Mouse (Mus musculus): ENCODE measurements around the gene Rnpepl1. TPM values are rescaled to one million over a fixed set of nuclear protein-coding genes. Genes with fewer than 3 reads are reported as not detected.

Gene Rnpepl1
- polyA plus RNA-seq, 1 experiment: 30.9 TPM

- Histone ChIP-seq H3K4me1 (ENCODE audit: control insufficient read depth, insufficient read depth, low read length) (no peaks in the 10 kb centered on the region), H3K4me3 (ENCODE audit: insufficient read depth, low read length) (no peak overlapping the region), H3K27ac (ENCODE audit: insufficient read depth, low read length) (no peak overlapping the region)
- TF ChIP-seq POLR2A (IDR thresholded peaks at IDR 0.05; ENCODE audit: low read depth, low read length) (no peak), CTCF (IDR thresholded peaks at IDR 0.05; ENCODE audit: borderline replicate concordance, insufficient read depth, low read length) (no peak)
These were observed 32.4 kb upstream of the Rnpepl1 start for GRCm38 (mm10) chr1:92878066-92878741.

GRCm38 (mm10) chr1:92879266-92879665, 31.3 kb upstream of the Rnpepl1 start:
- Histone ChIP-seq H3K27ac (ENCODE audit: insufficient read depth, low read length) (no peak overlapping the region), H3K4me3 (ENCODE audit: insufficient read depth, low read length) (no peak overlapping the region), H3K4me1 (ENCODE audit: control insufficient read depth, insufficient read depth, low read length) (no peaks in the 10 kb centered on the region)
- TF ChIP-seq POLR2A (IDR thresholded peaks at IDR 0.05; ENCODE audit: low read depth, low read length): no peak
- TF ChIP-seq CTCF (IDR thresholded peaks at IDR 0.05; ENCODE audit: borderline replicate concordance, insufficient read depth, low read length): no peak

- no peaks in the 10 kb centered on the region for H3K4me1 ChIP-seq (ENCODE audit: control insufficient read depth, insufficient read depth, low read length)
- H3K4me3 ChIP-seq (ENCODE audit: insufficient read depth, low read length): no peak overlapping the region
- TF ChIP-seq CTCF (IDR thresholded peaks at IDR 0.05; ENCODE audit: borderline replicate concordance, insufficient read depth, low read length) (no peak), POLR2A (IDR thresholded peaks at IDR 0.05; ENCODE audit: low read depth, low read length) (no peak)
- no peak overlapping the region for H3K27ac ChIP-seq (ENCODE audit: insufficient read depth, low read length)
These were observed 30.5 kb upstream of the Rnpepl1 start for GRCm38 (mm10) chr1:92880101-92880500.

- no peak overlapping the region for H3K4me3 ChIP-seq (ENCODE audit: insufficient read depth, low read length)
- TF ChIP-seq CTCF (IDR thresholded peaks at IDR 0.05; ENCODE audit: borderline replicate concordance, insufficient read depth, low read length): no peak
- TF ChIP-seq POLR2A (IDR thresholded peaks at IDR 0.05; ENCODE audit: low read depth, low read length): no peak
- no peak overlapping the region for H3K27ac ChIP-seq (ENCODE audit: insufficient read depth, low read length)
- no peaks in the 10 kb centered on the region for H3K4me1 ChIP-seq (ENCODE audit: control insufficient read depth, insufficient read depth, low read length)
These were observed 28.6 kb upstream of the Rnpepl1 start for GRCm38 (mm10) chr1:92881982-92882381.

GRCm38 (mm10) chr1:92888901-92889655, 21.5 kb upstream of the Rnpepl1 start:
- Histone ChIP-seq H3K27ac (ENCODE audit: insufficient read depth, low read length) (no peak overlapping the region), H3K4me3 (ENCODE audit: insufficient read depth, low read length) (no peak overlapping the region), H3K4me1 (ENCODE audit: control insufficient read depth, insufficient read depth, low read length) (no peaks in the 10 kb centered on the region)
- TF ChIP-seq CTCF (IDR thresholded peaks at IDR 0.05; ENCODE audit: borderline replicate concordance, insufficient read depth, low read length): no peak
- TF ChIP-seq POLR2A (IDR thresholded peaks at IDR 0.05; ENCODE audit: low read depth, low read length): no peak

- Histone ChIP-seq H3K27ac (ENCODE audit: insufficient read depth, low read length) (no peak overlapping the region), H3K4me1 (ENCODE audit: control insufficient read depth, insufficient read depth, low read length) (no peaks in the 10 kb centered on the region), H3K4me3 (ENCODE audit: insufficient read depth, low read length) (no peak overlapping the region)
- TF ChIP-seq POLR2A (IDR thresholded peaks at IDR 0.05; ENCODE audit: low read depth, low read length) (no peak), CTCF (IDR thresholded peaks at IDR 0.05; ENCODE audit: borderline replicate concordance, insufficient read depth, low read length) (no peak)
These were observed 17.8 kb upstream of the Rnpepl1 start for GRCm38 (mm10) chr1:92892791-92893190.

- no peak overlapping the region for H3K27ac ChIP-seq (ENCODE audit: insufficient read depth, low read length)
- no peak overlapping the region for H3K4me3 ChIP-seq (ENCODE audit: insufficient read depth, low read length)
- no peak for TF ChIP-seq CTCF (IDR thresholded peaks at IDR 0.05; ENCODE audit: borderline replicate concordance, insufficient read depth, low read length)
- TF ChIP-seq POLR2A (IDR thresholded peaks at IDR 0.05; ENCODE audit: low read depth, low read length): no peak
- no peaks in the 10 kb centered on the region for H3K4me1 ChIP-seq (ENCODE audit: control insufficient read depth, insufficient read depth, low read length)
These were observed 16.7 kb upstream of the Rnpepl1 start for GRCm38 (mm10) chr1:92893896-92894295.

GRCm38 (mm10) chr1:92895089-92895488, 15.5 kb upstream of the Rnpepl1 start:
- TF ChIP-seq POLR2A (IDR thresholded peaks at IDR 0.05; ENCODE audit: low read depth, low read length) (no peak), CTCF (IDR thresholded peaks at IDR 0.05; ENCODE audit: borderline replicate concordance, insufficient read depth, low read length) (peak; percentile 85)
- no peak overlapping the region for H3K4me3 ChIP-seq (ENCODE audit: insufficient read depth, low read length)

GRCm38 (mm10) chr1:92902786-92903185, 7.8 kb upstream of the Rnpepl1 start, which contains the start of gene Ankmy1:
Gene Ankmy1, minus strand, starts transcription at chr1:92902906.
- H3K4me3 ChIP-seq (ENCODE audit: insufficient read depth, low read length): no peak within 1 kb of the TSS

More at GRCm38 (mm10) chr1:92895089-92895488, 15.5 kb upstream of the Rnpepl1 start:
- Histone ChIP-seq H3K4me1 (ENCODE audit: control insufficient read depth, insufficient read depth, low read length) (no peaks in the 10 kb centered on the region), H3K27ac (ENCODE audit: insufficient read depth, low read length) (no peak overlapping the region)

GRCm38 (mm10) chr1:92903627-92904026, 7.0 kb upstream of the Rnpepl1 start:
- Histone ChIP-seq H3K27ac (ENCODE audit: insufficient read depth, low read length) (peak overlapping the region; percentile 50), H3K4me1 (ENCODE audit: control insufficient read depth, insufficient read depth, low read length) (peaks cover 12% of the 10 kb centered on the region), H3K4me3 (ENCODE audit: insufficient read depth, low read length) (no peak overlapping the region)
- TF ChIP-seq POLR2A (IDR thresholded peaks at IDR 0.05; ENCODE audit: low read depth, low read length) (no peak), CTCF (IDR thresholded peaks at IDR 0.05; ENCODE audit: borderline replicate concordance, insufficient read depth, low read length) (no peak)

More at GRCm38 (mm10) chr1:92902786-92903185, 7.8 kb upstream of the Rnpepl1 start, which contains the start of gene Ankmy1:
- Histone ChIP-seq H3K4me1 (ENCODE audit: control insufficient read depth, insufficient read depth, low read length) (peaks cover 11% of the 10 kb centered on the region), H3K27ac (ENCODE audit: insufficient read depth, low read length) (peak within 1 kb of the TSS; percentile 45; the same call in 1 of the 2 replicates)
- TF ChIP-seq CTCF (IDR thresholded peaks at IDR 0.05; ENCODE audit: borderline replicate concordance, insufficient read depth, low read length) (no peak), POLR2A (IDR thresholded peaks at IDR 0.05; ENCODE audit: low read depth, low read length) (no peak)
